Mouse (Mus musculus) hindbrain, embryonic 14.5 days (tissue): ENCODE measurements around the gene Gm4869. TPM values are rescaled to one million over a fixed set of nuclear protein-coding genes. Genes with fewer than 3 reads are reported as not detected.

ENCODE experiments used
- microRNA-seq: library from miRNA; unstranded; fragments of <30 nt; microRNA quantifications from one replicate; pipeline ENCODE4, GENCODE M21; 2016
- polyA plus RNA-seq: library from polyadenylated mRNA; unstranded; fragments of >200 nt; fragmentation: Nextera tagmentation; extraction: Ambion mirVana; gene quantifications from 2 replicates; pipeline ENCODE4 v1.2.1, GENCODE M21; 2014

Gm4869 gene
- polyA plus RNA-seq, 1 experiment from 2014 or later: not detected

Small RNA genes within 50 kb of the gene (microRNA-seq; reads per million reads assigned to microRNA genes)
- gene Mir7038: not detected

Other genes with a start within 250 kb of the Gm4869 start
- 28.3 and 28.8 TPM in 2 replicates for gene Mad1l1, start 124.1 kb upstream of the Gm4869 start, polyA plus RNA-seq
- gene Nudt1, start 124.0 kb upstream of the Gm4869 start, polyA plus RNA-seq: 19.2 and 26.5 TPM in 2 replicates
- gene Mrm2, start 113.7 kb upstream of the Gm4869 start, polyA plus RNA-seq: 21.3 and 24.3 TPM in 2 replicates
- 14.2 and 15.9 TPM in 2 replicates for gene Snx8, start 56.4 kb upstream of the Gm4869 start, polyA plus RNA-seq
- gene Eif3b, start 26.3 kb upstream of the Gm4869 start, polyA plus RNA-seq: 93.6 and 112 TPM in 2 replicates
- 22.9 and 23.4 TPM in 2 replicates for gene Chst12, start 59.9 kb downstream of the Gm4869 start, polyA plus RNA-seq
- gene Grifin, start 119.4 kb downstream of the Gm4869 start, polyA plus RNA-seq: 0.61 TPM in 1 of 2 replicates, not detected in the other
- 25.7 and 30.1 TPM in 2 replicates for gene Lfng, start 161.7 kb downstream of the Gm4869 start, polyA plus RNA-seq
- 95.0 and 98.9 TPM in 2 replicates for gene Ttyh3, start 203.4 kb downstream of the Gm4869 start, polyA plus RNA-seq